Mouse (Mus musculus) lung, embryonic 14.5 days (tissue): ENCODE measurements around the gene Clcn2. TPM values are rescaled to one million over a fixed set of nuclear protein-coding genes. Genes with fewer than 3 reads are reported as not detected.

Experiments
- ATAC-seq: fragments of 200-750 bp; cut with Nextera tagmentation; 2 replicates; pipeline ENCODE4 v1.8.0; 2017; ENCODE audit warnings: mild to moderate bottlenecking, moderate TSS enrichment, moderate library complexity; ENCODE audit not compliant: insufficient read depth
- DNase-seq: peaks from one replicate; pipeline ENCODE4 v3.0.0-alpha.2; 2015
- H3K27ac ChIP-seq: fragments of 300-500 bp; sonication (generic); 2 replicates; pipeline ENCODE4 v1.5.1; 2014; ENCODE audit warnings: low read depth, mild to moderate bottlenecking, moderate library complexity
- H3K27me3 ChIP-seq: fragments of 300-500 bp; sonication (generic); 2 replicates; pipeline ENCODE4 v1.6.1; 2014; ENCODE audit warnings: low read length, control low read depth; ENCODE audit not compliant: insufficient read depth
- H3K36me3 ChIP-seq: fragments of 300-500 bp; sonication (generic); 2 replicates; pipeline ENCODE4 v1.6.1; 2014; ENCODE audit warnings: control low read depth; ENCODE audit not compliant: insufficient read depth
- H3K4me1 ChIP-seq: fragments of 300-500 bp; sonication (generic); 2 replicates; pipeline ENCODE4 v1.6.1; 2014; ENCODE audit warnings: antibody characterized with exemption, control low read depth; ENCODE audit not compliant: insufficient read depth
- H3K4me2 ChIP-seq: fragments of 300-500 bp; sonication (generic); 2 replicates; pipeline ENCODE4 v1.6.1; 2014; ENCODE audit warnings: mild to moderate bottlenecking
- H3K4me3 ChIP-seq: fragments of 300-500 bp; sonication (generic); 2 replicates; pipeline ENCODE4 v1.5.1; 2014; ENCODE audit warnings: low read depth, low read length
- H3K9ac ChIP-seq: fragments of 300-500 bp; sonication (generic); 2 replicates; pipeline ENCODE4 v1.6.1; 2014
- H3K9me3 ChIP-seq: fragments of 300-500 bp; sonication (generic); 2 replicates; pipeline ENCODE4 v1.6.1; 2016; ENCODE audit warnings: low read depth, low read length, control low read depth
- CTCF ChIP-seq: IDR thresholded peaks from 2 replicates; pipeline ENCODE4 v1.5.1; 2016; ENCODE audit warnings: antibody characterized with exemption, low read depth
- WGBS: fragments of 180-500 bp; shearing (Covaris S2); extraction: QIAGEN DNeasy Blood & Tissue Kit; methylation state at CpG from one replicate; pipeline ENCODE4 v1.1.7; 2014; 5-methylcytosine and 5-hydroxymethylcytosine counted together
- polyA plus RNA-seq: library from polyadenylated mRNA; unstranded; fragments of >200 nt; fragmentation: Nextera tagmentation; extraction: Ambion mirVana; gene quantifications from 2 replicates; pipeline ENCODE4 v1.2.1, GENCODE M21; 2014

Gene Clcn2
- polyA plus RNA-seq, 1 experiment from 2014 or later, result 10.1 TPM

DNA sequence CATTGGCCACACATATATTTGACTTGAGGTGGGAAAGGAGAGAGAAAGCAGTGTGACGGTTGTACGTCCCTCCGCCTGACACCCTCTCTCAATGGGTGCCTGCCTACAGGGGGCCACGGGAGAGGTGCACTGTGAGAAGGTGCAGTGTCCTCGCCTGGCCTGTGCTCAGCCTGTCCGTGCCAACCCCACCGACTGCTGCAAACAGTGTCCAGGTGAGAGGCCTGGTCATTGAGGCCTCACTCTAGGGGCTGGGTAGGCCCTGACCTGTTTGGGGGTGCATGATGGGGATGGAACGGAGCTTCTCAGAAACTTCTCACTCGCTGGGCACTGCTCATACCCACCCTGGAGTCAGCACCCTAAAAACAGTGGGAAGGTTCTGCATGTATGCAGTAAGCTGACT is 22.3 kb upstream of the Clcn2 start:
- Histone ChIP-seq H3K27me3 (peaks cover 13% of the 10 kb centered on the region), H3K4me3 (no peak overlapping the region), H3K9ac (no peak overlapping the region), H3K4me1 (no peaks in the 10 kb centered on the region), H3K27ac (no peak overlapping the region), H3K36me3 (no peaks in the 10 kb centered on the region), H3K9me3 (no peaks in the 10 kb centered on the region), H3K4me2 (no peak overlapping the region)
- DNase-seq (no peak), ATAC-seq (no peak)
- 88% methylated on average over 9 of the region's 9 CpGs for WGBS
- TF ChIP-seq CTCF, result no peak

DNA sequence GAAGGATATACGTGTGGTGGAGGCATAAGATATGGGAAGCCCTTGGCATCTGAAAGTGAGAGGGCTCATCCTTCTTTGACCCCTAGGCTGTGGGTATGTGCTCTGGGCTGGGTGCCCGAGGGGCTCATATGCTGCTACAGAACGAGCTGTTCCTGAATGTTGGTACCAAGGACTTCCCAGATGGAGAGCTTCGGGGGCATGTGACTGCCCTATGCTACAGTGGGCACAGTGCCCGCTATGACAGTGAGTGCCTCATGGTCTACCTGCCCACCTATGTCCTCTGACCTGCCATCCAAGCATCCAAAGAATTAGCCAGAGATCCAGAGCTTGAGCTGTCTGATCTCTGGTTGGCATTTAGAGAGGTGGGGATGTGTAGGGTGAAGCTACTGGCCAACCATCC is 19.3 kb upstream of the Clcn2 start:
- TF ChIP-seq CTCF, result no peak
- no peak for DNase-seq
- no peaks in the 10 kb centered on the region for H3K36me3 ChIP-seq
- H3K4me3 ChIP-seq, result no peak overlapping the region
- no peak for ATAC-seq
- H3K4me2 ChIP-seq, result no peak overlapping the region
- no peak overlapping the region for H3K9ac ChIP-seq
- H3K9me3 ChIP-seq, result no peaks in the 10 kb centered on the region
- 82% methylated on average over 5 of the region's 5 CpGs for WGBS
- H3K27me3 ChIP-seq, result peaks cover 31% of the 10 kb centered on the region
- H3K27ac ChIP-seq, result no peak overlapping the region
- no peaks in the 10 kb centered on the region for H3K4me1 ChIP-seq

DNA sequence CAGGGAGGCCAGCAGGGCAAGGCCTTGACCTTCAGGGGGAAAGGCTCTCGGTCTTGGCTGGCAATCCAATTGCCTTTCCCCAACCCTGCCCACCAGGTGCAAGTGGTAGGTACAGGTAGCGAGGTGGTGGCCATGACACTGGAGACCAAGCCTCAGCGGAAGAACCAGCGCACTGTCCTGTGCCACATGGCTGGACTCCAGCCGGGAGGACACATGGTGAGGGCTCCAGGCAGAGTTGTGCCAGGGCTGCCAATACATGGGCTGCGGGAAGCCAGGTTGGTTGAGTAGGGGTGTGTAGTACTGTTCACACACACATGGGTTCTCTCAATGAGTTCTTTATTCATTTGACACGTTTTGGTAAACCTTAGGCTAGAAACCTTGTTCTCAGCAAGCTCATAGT is 18.6 kb upstream of the Clcn2 start:
- no peak overlapping the region for H3K4me2 ChIP-seq
- ATAC-seq (no peak), DNase-seq (no peak)
- H3K36me3 ChIP-seq, result no peaks in the 10 kb centered on the region
- H3K27me3 ChIP-seq, result peaks cover 31% of the 10 kb centered on the region
- H3K4me1 ChIP-seq, result no peaks in the 10 kb centered on the region
- 87% methylated on average over 7 of the region's 7 CpGs for WGBS
- H3K9me3 ChIP-seq, result no peaks in the 10 kb centered on the region
- TF ChIP-seq CTCF, result no peak
- no peak overlapping the region for H3K9ac ChIP-seq
- no peak overlapping the region for H3K27ac ChIP-seq
- H3K4me3 ChIP-seq, result no peak overlapping the region

DNA sequence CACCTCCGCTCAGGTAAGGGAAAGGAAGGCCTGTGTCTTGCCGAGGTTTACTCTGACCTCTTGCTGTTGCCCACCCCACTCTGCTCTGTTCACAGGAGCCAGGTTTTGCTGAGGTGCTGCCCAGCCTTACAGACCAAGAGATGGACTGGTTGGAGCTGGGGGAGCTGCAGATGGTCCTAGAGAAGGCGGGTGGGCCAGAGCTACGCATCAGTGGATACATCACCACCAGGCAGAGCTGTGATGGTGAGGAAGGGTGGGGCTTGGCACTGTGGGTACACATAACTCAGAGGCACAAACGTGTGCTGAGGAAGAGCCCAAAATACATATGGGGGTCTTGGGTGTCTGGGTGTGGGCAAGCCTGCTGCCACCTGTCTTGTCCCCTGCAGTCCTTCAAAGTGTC is 18.1 kb upstream of the Clcn2 start:
- TF ChIP-seq CTCF, result no peak
- 73% methylated on average over 5 of the region's 5 CpGs for WGBS
- Histone ChIP-seq H3K9ac (no peak overlapping the region), H3K9me3 (no peaks in the 10 kb centered on the region), H3K27ac (no peak overlapping the region), H3K36me3 (no peaks in the 10 kb centered on the region), H3K4me3 (no peak overlapping the region), H3K27me3 (peaks cover 31% of the 10 kb centered on the region), H3K4me2 (no peak overlapping the region), H3K4me1 (no peaks in the 10 kb centered on the region)
- ATAC-seq, result no peak
- DNase-seq, result no peak

DNA sequence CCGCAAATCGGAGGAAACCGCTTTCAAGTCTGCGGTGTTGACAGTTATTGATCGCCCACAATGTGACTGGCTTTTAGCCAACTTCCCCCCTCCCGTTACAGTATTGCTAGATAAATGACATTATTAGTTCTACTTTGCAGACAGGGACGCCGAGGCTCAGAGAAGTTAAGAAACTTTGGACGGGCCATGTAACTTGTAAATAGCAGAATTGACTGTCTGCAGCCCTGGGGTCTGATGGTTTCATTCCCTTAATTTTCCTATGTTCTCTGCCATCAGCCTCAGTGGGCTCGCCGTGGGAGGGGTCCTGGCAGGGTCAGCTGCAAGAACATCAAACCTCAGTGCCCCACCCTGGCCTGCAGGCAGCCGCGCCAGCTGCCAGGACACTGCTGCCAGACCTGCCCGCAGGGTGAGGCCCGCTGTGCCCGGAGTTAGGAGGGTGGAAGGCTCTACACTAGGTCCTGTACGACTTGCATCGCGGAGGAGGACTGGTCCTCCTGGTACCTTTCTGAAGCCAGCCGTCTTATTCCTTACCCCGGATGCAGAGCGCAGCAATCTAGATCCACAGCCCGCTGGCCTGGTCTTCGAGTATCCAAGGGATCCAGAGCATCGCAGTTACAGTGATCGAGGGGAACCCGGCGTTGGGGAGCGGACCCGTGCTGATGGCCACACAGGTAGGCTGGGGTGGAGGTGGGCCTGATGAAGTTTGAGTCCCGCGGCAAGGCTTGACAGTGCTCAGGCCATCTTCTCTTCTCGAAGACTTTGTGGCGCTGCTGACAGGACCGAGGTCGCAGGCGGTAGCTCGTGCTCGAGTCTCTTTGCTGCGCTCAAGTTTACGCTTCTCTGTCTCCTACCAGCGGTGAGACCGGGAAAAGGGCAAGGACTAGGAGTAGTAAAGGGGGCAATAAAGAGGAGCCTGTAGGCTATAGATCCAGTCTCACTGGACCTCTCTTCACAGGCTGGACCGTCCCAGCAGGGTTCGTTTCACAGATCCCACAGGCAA is 16.5 kb upstream of the Clcn2 start, which contains the start of gene Thpo:
Gene Thpo (minus strand): TSS at position 781 of the 1,000 bp plus-strand sequence.
- 4% methylated on average over 45 of the region's 45 CpGs for WGBS
- Histone ChIP-seq H3K9me3 (no peaks in the 10 kb centered on the region), H3K27ac (no peak within 1 kb of the TSS), H3K27me3 (peaks cover 31% of the 10 kb centered on the region), H3K36me3 (no peaks in the 10 kb centered on the region), H3K9ac (peak within 1 kb of the TSS; percentile 74), H3K4me3 (peak within 1 kb of the TSS; percentile 59), H3K4me1 (no peaks in the 10 kb centered on the region), H3K4me2 (peak within 1 kb of the TSS; percentile 97)
- peak; percentile 27; the same call in 1 of the 2 replicates for TF ChIP-seq CTCF
- ATAC-seq (no peak), DNase-seq (peak; percentile 58)

DNA sequence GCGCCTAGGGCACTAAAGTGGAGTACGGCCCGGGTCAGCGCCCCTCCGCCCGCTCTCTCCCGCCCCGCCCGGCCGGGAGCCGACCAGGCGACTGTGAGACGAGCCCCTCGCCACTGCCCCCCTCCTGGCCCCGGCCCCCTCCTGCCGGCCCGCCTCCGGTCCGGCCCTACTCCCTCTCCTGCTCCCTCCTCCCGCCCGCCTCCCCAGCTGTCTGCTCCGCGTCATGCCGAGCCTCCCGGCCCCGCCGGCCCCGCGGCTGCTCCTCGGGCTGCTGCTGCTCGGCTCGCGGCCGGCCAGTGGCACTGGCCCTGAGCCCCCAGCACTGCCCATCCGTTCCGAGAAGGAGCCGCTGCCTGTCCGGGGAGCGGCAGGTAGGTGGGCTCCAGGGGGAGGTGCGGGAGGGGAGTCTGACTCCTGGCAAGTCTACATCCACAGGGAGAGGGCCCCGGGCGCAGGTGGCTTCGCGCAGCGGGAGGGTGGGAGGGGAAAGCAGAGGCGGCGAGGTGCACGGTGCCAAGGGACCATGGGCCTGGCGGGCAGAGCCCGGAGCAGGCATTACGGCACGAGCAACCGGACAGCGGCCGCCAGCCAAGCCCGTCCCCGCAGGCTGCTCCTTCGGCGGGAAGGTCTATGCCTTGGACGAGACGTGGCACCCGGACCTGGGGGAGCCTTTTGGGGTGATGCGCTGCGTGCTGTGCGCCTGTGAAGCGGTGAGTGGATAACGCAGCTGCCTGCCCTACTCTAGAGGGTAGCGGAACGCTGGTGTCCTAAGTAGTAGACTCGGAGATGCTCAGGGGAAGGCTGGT is 15.6 kb upstream of the Clcn2 start, which contains the start of gene Chrd:
Gene Chrd (plus strand): TSS at position 203 of the 806 bp plus-strand sequence.
- H3K27me3 ChIP-seq, result peaks cover 31% of the 10 kb centered on the region
- H3K4me1 ChIP-seq, result no peaks in the 10 kb centered on the region
- H3K27ac ChIP-seq, result peak within 1 kb of the TSS; percentile 73
- no peak for TF ChIP-seq CTCF
- H3K36me3 ChIP-seq, result no peaks in the 10 kb centered on the region
- peak within 1 kb of the TSS; percentile 59 for H3K4me3 ChIP-seq
- ATAC-seq, result peak; percentile 90
- under 1% methylated on average over 55 of the region's 70 CpGs for WGBS
- peak; percentile 77 for DNase-seq
- peak within 1 kb of the TSS; percentile 97 for H3K4me2 ChIP-seq
- peak within 1 kb of the TSS; percentile 74 for H3K9ac ChIP-seq
- no peaks in the 10 kb centered on the region for H3K9me3 ChIP-seq
